25 mouse cellular contexts compared by ENCODE assay signal in the genomic region with DNA sequence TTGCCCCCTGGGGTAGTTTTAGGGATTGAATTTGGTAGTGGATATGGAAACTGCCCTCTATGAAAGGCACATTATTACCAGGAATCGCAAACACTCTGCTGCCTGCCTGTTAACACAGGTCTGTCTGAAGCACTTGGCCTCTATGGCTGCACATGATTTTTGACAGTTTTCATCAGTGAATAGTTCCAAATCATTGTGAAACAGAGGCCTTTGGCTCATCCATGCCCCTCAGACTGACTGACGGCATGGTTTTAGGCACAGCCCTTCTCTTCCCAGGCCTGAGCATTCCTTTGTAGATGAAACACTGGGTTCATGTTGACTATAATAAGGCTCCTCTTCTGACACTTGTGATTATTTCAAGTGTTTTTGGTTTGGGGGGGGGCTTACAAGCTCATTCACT.
"Had no signal": no experiment of that assay in that cellular context is flagged by ENCODE, and none has a peak within 500 bp of the region (broad histone marks: within the 10 kb centered on the region; RNA-seq: fewer than 3 reads in every experiment).

No protein-coding gene starts in this region.

- H3K36me3 ChIP-seq: heart, embryonic 10.5 days; heart, embryonic 12.5 days; hindbrain, embryonic 10.5 days; hindbrain, embryonic 12.5 days; intestine, embryonic 15.5 days; limb, embryonic 13.5 days; limb, embryonic 15.5 days; liver, embryonic 12.5 days had no signal

- H3K27me3 ChIP-seq: heart, embryonic 12.5 days; hindbrain, embryonic 12.5 days; intestine, embryonic 15.5 days; limb, embryonic 13.5 days; limb, embryonic 15.5 days; liver, embryonic 12.5 days had no signal

- H3K4me1 ChIP-seq: hindbrain, embryonic 10.5 days; hindbrain, embryonic 12.5 days; intestine, embryonic 15.5 days; limb, embryonic 13.5 days; liver, embryonic 12.5 days had no signal

- ATAC-seq: hindbrain, embryonic 16.5 days; inflammation-experienced regulatory T-cells, adult 6 months; intestine, embryonic 15.5 days; intestine, postnatal 0 days; liver, embryonic 12.5 days had no signal

- H3K9me3 ChIP-seq: heart, embryonic 10.5 days; heart, embryonic 12.5 days; hindbrain, embryonic 10.5 days; hindbrain, embryonic 12.5 days; intestine, embryonic 15.5 days; limb, embryonic 13.5 days; limb, embryonic 15.5 days; liver, embryonic 12.5 days had no signal

- H3K4me2 ChIP-seq: heart, embryonic 12.5 days; hindbrain, embryonic 12.5 days; hindbrain, embryonic 14.5 days; intestine, embryonic 15.5 days; limb, embryonic 13.5 days; limb, embryonic 15.5 days; liver, embryonic 12.5 days had no signal

- H3K9ac ChIP-seq: heart, embryonic 12.5 days; hindbrain, embryonic 12.5 days; hindbrain, embryonic 14.5 days; intestine, embryonic 15.5 days; limb, embryonic 13.5 days; limb, embryonic 15.5 days; liver, embryonic 12.5 days; liver, embryonic 14.5 days had no signal

- DNase-seq: gastrocnemius, postnatal 25 days; heart, adult 2 months; heart, postnatal 10 days; heart, postnatal 4 days; kidney, adult 18-20 months; kidney, adult 8-10 months; kidney, postnatal 14 days; kidney, postnatal 36 days; layer of hippocampus, adult 9-11 months; layer of hippocampus, postnatal 36 days; left cerebral cortex, postnatal 4 days had no signal

- H3K27ac ChIP-seq: heart, adult 2 months; heart, embryonic 10.5 days; hindbrain, embryonic 10.5 days; hindbrain, embryonic 12.5 days; hindbrain, embryonic 14.5 days; intestine, embryonic 15.5 days; kidney, postnatal 0 days; limb, embryonic 13.5 days; limb, embryonic 15.5 days; liver, embryonic 12.5 days; liver, embryonic 14.5 days had no signal

- H3K4me3 ChIP-seq: heart, adult 2 months; heart, embryonic 10.5 days; heart, embryonic 12.5 days; hindbrain, embryonic 10.5 days; hindbrain, embryonic 12.5 days; intestine, embryonic 15.5 days; limb, embryonic 13.5 days; limb, embryonic 15.5 days; liver, embryonic 12.5 days had no signal
